Mouse (Mus musculus): Measurements from ENCODE around the gene Alk. TPM values are rescaled to one million over a fixed set of nuclear protein-coding genes. Genes with fewer than 3 reads are reported as not detected.

Gene Alk
- polyA plus RNA-seq, 1 experiment from 2014 or later, result 0.11 TPM

GRCm38 (mm10) chr17:72076306-72076921, 528.0 kb downstream of the Alk start:
- Histone ChIP-seq H3K36me3 (ENCODE audit: insufficient read depth, low read length) (no peaks in the 10 kb centered on the region), H3K27ac (no peak overlapping the region), H3K9me3 (replicated peaks; ENCODE audit: low read length) (no peaks in the 10 kb centered on the region), H3K4me2 (ENCODE audit: low read length) (no peak overlapping the region), H3K9ac (ENCODE audit: low read depth, low read length) (no peak overlapping the region), H3K27me3 (ENCODE audit: insufficient read depth, low read length) (no peaks in the 10 kb centered on the region), H3K4me1 (replicated peaks; ENCODE audit: insufficient read depth, low read length) (no peaks in the 10 kb centered on the region), H3K4me3 (replicated peaks; ENCODE audit: low read depth, low read length) (no peak overlapping the region)
- ATAC-seq (replicated peaks; ENCODE audit: low FRiP score, low read depth) (0 out of 2 replicates have a peak, but pooled peaks have one; percentile 61), DNase-seq (ENCODE audit: low spot score) (peak; percentile 58)
- TF ChIP-seq CTCF (IDR thresholded peaks at IDR 0.05; ENCODE audit: low read depth), result no peak
- WGBS, result 15% methylated on average over 12 of the region's 12 CpGs

GRCm38 (mm10) chr17:72071871-72072270, 532.6 kb downstream of the Alk start:
- no peak for ATAC-seq (replicated peaks; ENCODE audit: low FRiP score, low read depth)
- no peak for DNase-seq (ENCODE audit: low spot score)
- Histone ChIP-seq H3K9me3 (replicated peaks; ENCODE audit: low read length) (no peaks in the 10 kb centered on the region), H3K36me3 (ENCODE audit: insufficient read depth, low read length) (no peaks in the 10 kb centered on the region), H3K9ac (ENCODE audit: low read depth, low read length) (no peak overlapping the region), H3K4me1 (replicated peaks; ENCODE audit: insufficient read depth, low read length) (no peaks in the 10 kb centered on the region), H3K27ac (no peak overlapping the region), H3K27me3 (ENCODE audit: insufficient read depth, low read length) (no peaks in the 10 kb centered on the region), H3K4me2 (ENCODE audit: low read length) (no peak overlapping the region), H3K4me3 (replicated peaks; ENCODE audit: low read depth, low read length) (no peak overlapping the region)
- 44% methylated on average over 1 of the region's 1 CpGs for WGBS
- TF ChIP-seq CTCF (IDR thresholded peaks at IDR 0.05; ENCODE audit: low read depth), result no peak

GRCm38 (mm10) chr17:72068176-72068575, 536.3 kb downstream of the Alk start:
- H3K9me3 ChIP-seq (replicated peaks; ENCODE audit: low read length), result no peaks in the 10 kb centered on the region
- no peak for TF ChIP-seq CTCF (IDR thresholded peaks at IDR 0.05; ENCODE audit: low read depth)
- H3K27ac ChIP-seq, result no peak overlapping the region
- 65% methylated on average over 6 of the region's 6 CpGs for WGBS
- no peaks in the 10 kb centered on the region for H3K36me3 ChIP-seq (ENCODE audit: insufficient read depth, low read length)
- H3K4me2 ChIP-seq (ENCODE audit: low read length), result no peak overlapping the region
- no peaks in the 10 kb centered on the region for H3K27me3 ChIP-seq (ENCODE audit: insufficient read depth, low read length)
- ATAC-seq (replicated peaks; ENCODE audit: low FRiP score, low read depth) (no peak), DNase-seq (ENCODE audit: low spot score) (no peak)
- H3K9ac ChIP-seq (ENCODE audit: low read depth, low read length), result no peak overlapping the region
- H3K4me1 ChIP-seq (replicated peaks; ENCODE audit: insufficient read depth, low read length), result no peaks in the 10 kb centered on the region
- H3K4me3 ChIP-seq (replicated peaks; ENCODE audit: low read depth, low read length), result no peak overlapping the region

- H3K27me3 ChIP-seq (ENCODE audit: insufficient read depth, low read length), result no peaks in the 10 kb centered on the region
- H3K4me3 ChIP-seq (replicated peaks; ENCODE audit: low read depth, low read length), result no peak overlapping the region
- H3K4me1 ChIP-seq (replicated peaks; ENCODE audit: insufficient read depth, low read length), result no peaks in the 10 kb centered on the region
- no peak overlapping the region for H3K4me2 ChIP-seq (ENCODE audit: low read length)
- ATAC-seq (replicated peaks; ENCODE audit: low FRiP score, low read depth) (no peak), DNase-seq (ENCODE audit: low spot score) (no peak)
- H3K36me3 ChIP-seq (ENCODE audit: insufficient read depth, low read length), result no peaks in the 10 kb centered on the region
- no peaks in the 10 kb centered on the region for H3K9me3 ChIP-seq (replicated peaks; ENCODE audit: low read length)
- no peak overlapping the region for H3K9ac ChIP-seq (ENCODE audit: low read depth, low read length)
- whole genome bisulfite sequencing, result 89% methylated on average over 3 of the region's 3 CpGs
- no peak overlapping the region for H3K27ac ChIP-seq
- TF ChIP-seq CTCF (IDR thresholded peaks at IDR 0.05; ENCODE audit: low read depth), result no peak
Observed at GRCm38 (mm10) chr17:72062978-72063377, 541.4 kb downstream of the Alk start.

GRCm38 (mm10) chr17:72059312-72059711, 545.1 kb downstream of the Alk start:
- Histone ChIP-seq H3K9me3 (replicated peaks; ENCODE audit: low read length) (no peaks in the 10 kb centered on the region), H3K36me3 (ENCODE audit: insufficient read depth, low read length) (no peaks in the 10 kb centered on the region), H3K4me2 (ENCODE audit: low read length) (no peak overlapping the region), H3K4me1 (replicated peaks; ENCODE audit: insufficient read depth, low read length) (no peaks in the 10 kb centered on the region), H3K27ac (no peak overlapping the region), H3K9ac (ENCODE audit: low read depth, low read length) (no peak overlapping the region), H3K4me3 (replicated peaks; ENCODE audit: low read depth, low read length) (no peak overlapping the region), H3K27me3 (ENCODE audit: insufficient read depth, low read length) (no peaks in the 10 kb centered on the region)
- ATAC-seq (replicated peaks; ENCODE audit: low FRiP score, low read depth) (no peak), DNase-seq (ENCODE audit: low spot score) (no peak)
- 49% methylated on average over 7 of the region's 7 CpGs for WGBS
- no peak for TF ChIP-seq CTCF (IDR thresholded peaks at IDR 0.05; ENCODE audit: low read depth)

- TF ChIP-seq CTCF (IDR thresholded peaks at IDR 0.05; ENCODE audit: low read depth), result no peak
- Histone ChIP-seq H3K27me3 (ENCODE audit: insufficient read depth, low read length) (no peaks in the 10 kb centered on the region), H3K9me3 (replicated peaks; ENCODE audit: low read length) (no peaks in the 10 kb centered on the region), H3K9ac (ENCODE audit: low read depth, low read length) (no peak overlapping the region), H3K4me2 (ENCODE audit: low read length) (no peak overlapping the region), H3K27ac (no peak overlapping the region), H3K4me3 (replicated peaks; ENCODE audit: low read depth, low read length) (no peak overlapping the region), H3K36me3 (ENCODE audit: insufficient read depth, low read length) (no peaks in the 10 kb centered on the region), H3K4me1 (replicated peaks; ENCODE audit: insufficient read depth, low read length) (no peaks in the 10 kb centered on the region)
- no peak for ATAC-seq (replicated peaks; ENCODE audit: low FRiP score, low read depth)
- 96% methylated on average over 2 of the region's 2 CpGs for WGBS
- DNase-seq (ENCODE audit: low spot score), result no peak
Observed at GRCm38 (mm10) chr17:72045671-72046070, 558.8 kb downstream of the Alk start.

Measured in kidney, postnatal 0 days (tissue).